Mouse (Mus musculus): ENCODE data around the gene Ppp4r3a. TPM values are rescaled to one million over a fixed set of nuclear protein-coding genes. Genes with fewer than 3 reads are reported as not detected.

Ppp4r3a gene
- polyA plus RNA-seq, 1 experiment from 2014 or later = 42.5 TPM

DNA sequence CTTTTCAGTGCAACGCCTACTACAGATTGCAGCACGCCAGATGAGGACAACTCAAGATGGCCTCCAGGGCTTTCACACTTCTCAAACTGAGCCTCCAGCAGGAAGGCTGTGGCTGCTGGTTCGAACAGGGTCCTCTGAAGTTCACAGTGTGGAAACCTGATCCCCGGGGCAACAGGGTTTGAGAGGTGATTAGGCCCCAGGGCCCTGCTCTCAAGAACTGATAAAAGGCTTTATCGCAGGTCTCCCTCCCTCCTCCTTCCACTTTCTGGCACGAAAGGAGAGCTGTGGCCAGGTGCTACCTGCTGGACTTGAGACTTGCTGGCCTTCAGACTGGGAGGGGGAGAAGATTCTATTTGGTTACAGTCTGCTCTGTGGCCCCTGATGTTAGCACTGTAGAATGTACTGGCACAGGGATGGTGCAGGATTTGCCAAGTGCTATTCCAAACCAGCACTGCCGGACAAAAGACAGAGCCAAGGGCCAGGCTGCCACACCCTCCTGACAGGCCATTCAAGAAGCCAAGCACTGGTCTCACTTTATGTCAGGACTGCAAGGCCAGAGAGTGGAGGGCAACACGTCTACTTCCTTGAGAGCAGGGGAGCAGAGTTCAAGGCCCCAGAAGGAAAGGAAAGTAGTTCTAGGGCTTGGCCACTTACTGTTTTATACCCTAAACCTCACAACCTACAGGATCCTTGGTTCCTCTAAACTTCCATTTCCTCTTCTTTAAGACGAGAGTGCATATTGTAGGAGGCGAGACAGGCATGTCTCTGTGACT, 73.2 kb downstream of the Ppp4r3a start:
- no peaks in the 10 kb centered on the region for H3K36me3 ChIP-seq
- H3K4me1 ChIP-seq = peaks cover 48% of the 10 kb centered on the region
- no peak overlapping the region for H3K27ac ChIP-seq
- H3K4me3 ChIP-seq = no peak overlapping the region
- no peak for ATAC-seq (ENCODE audit: insufficient number of reproducible peaks, insufficient read depth, low FRiP score, low TSS enrichment, low read depth)
- WGBS = 48% methylated on average over 10 of the region's 10 CpGs
- no peak overlapping the region for H3K4me2 ChIP-seq
- 0 out of 2 replicates have a peak, but pooled peaks cover 2% of the 10 kb centered on the region for H3K9me3 ChIP-seq
- peaks cover 7% of the 10 kb centered on the region for H3K27me3 ChIP-seq
- no peak overlapping the region for H3K9ac ChIP-seq

DNA sequence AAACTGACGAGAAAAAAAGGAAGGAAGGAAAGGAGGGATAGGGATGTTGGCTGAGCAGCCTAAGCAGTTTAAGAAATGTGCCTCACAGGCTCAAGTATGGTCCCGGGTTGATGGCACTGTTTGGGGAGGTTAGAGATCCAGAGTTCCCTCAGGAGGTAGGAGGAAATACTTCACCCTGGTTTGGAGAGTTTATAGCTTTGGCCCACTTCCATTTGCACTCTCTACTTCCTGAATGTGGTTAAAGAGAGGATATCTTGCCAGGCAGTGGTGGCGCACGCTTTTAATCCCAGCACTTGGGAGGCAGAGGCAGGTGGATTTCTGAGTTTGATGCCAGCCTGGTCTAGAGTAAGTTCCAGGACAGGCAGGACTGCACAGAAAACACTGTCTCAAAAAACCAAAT, 74.3 kb downstream of the Ppp4r3a start:
- H3K4me2 ChIP-seq = no peak overlapping the region
- H3K4me1 ChIP-seq = peaks cover 38% of the 10 kb centered on the region
- 0 out of 2 replicates have a peak, but pooled peaks cover 2% of the 10 kb centered on the region for H3K9me3 ChIP-seq
- H3K36me3 ChIP-seq = no peaks in the 10 kb centered on the region
- peaks cover 7% of the 10 kb centered on the region for H3K27me3 ChIP-seq
- H3K9ac ChIP-seq = no peak overlapping the region
- WGBS = 81% methylated on average over 4 of the region's 4 CpGs
- H3K27ac ChIP-seq = no peak overlapping the region
- no peak for ATAC-seq (ENCODE audit: insufficient number of reproducible peaks, insufficient read depth, low FRiP score, low TSS enrichment, low read depth)
- H3K4me3 ChIP-seq = no peak overlapping the region

DNA sequence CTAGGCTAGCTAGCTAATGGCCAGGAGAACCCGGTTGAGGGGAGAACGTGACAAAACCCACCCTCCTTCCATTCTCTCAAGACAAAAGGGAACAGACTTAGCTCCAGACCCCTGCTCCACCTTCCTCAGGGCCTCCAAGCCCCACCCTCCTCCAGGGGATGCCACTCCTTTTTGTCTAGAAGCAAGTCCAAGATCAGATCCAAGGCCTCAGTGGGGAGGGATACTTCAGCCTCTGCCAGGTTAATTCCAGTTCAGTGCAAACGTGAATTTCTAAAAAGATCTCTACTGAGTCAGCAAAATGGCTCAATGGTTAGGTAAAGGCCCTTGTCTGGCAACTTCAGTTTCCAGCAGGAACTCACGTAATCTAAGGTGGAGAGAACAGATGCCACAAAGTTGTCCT, 74.9 kb downstream of the Ppp4r3a start:
- Histone ChIP-seq H3K27me3 (peaks cover 7% of the 10 kb centered on the region), H3K9me3 (0 out of 2 replicates have a peak, but pooled peaks cover 2% of the 10 kb centered on the region), H3K4me2 (no peak overlapping the region), H3K9ac (no peak overlapping the region), H3K4me1 (peaks cover 37% of the 10 kb centered on the region), H3K27ac (0 out of 2 replicates have a peak overlapping the region, but pooled peaks have one; percentile 30), H3K36me3 (no peaks in the 10 kb centered on the region), H3K4me3 (no peak overlapping the region)
- ATAC-seq (ENCODE audit: insufficient number of reproducible peaks, insufficient read depth, low FRiP score, low TSS enrichment, low read depth) = no peak
- 42% methylated on average over 4 of the region's 4 CpGs for WGBS

DNA sequence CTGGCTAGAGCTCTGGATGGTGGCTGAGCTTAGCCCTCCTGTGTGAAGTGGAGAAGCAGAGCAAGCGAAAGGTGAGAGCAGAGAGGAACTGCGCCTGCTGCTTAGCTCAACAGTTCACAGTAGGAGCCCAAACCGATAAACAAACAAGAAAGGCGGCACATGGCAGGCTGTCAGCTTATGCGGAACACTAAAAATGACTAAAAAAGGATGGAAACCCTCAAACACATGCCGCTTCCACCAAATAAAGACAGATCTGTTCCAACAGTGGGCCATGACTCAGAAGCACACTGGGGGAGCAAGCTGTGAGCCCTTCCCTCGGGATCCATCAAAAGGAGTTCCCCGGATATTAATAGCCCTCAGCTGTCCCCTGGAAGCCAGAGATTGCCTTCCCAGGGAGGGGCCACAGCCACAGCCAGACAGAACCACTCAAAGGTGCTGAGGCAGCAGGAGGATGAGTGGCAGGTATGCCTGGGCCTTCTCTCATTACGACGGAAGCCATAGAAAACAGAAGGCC, 75.5 kb downstream of the Ppp4r3a start:
- H3K4me3 ChIP-seq = no peak overlapping the region
- H3K36me3 ChIP-seq = no peaks in the 10 kb centered on the region
- WGBS = 31% methylated on average over 10 of the region's 10 CpGs
- H3K9ac ChIP-seq = no peak overlapping the region
- H3K4me2 ChIP-seq = no peak overlapping the region
- no peak for ATAC-seq (ENCODE audit: insufficient number of reproducible peaks, insufficient read depth, low FRiP score, low TSS enrichment, low read depth)
- 0 out of 2 replicates have a peak, but pooled peaks cover 2% of the 10 kb centered on the region for H3K9me3 ChIP-seq
- 0 out of 2 replicates have a peak overlapping the region, but pooled peaks have one; percentile 30 for H3K27ac ChIP-seq
- H3K4me1 ChIP-seq = peaks cover 34% of the 10 kb centered on the region
- H3K27me3 ChIP-seq = peaks cover 7% of the 10 kb centered on the region

- 71% methylated on average over 9 of the region's 9 CpGs for WGBS
- no peak overlapping the region for H3K27ac ChIP-seq
These were observed 76.1 kb downstream of the Ppp4r3a start for GRCm38 (mm10) chr12:101007427-101007826.

DNA sequence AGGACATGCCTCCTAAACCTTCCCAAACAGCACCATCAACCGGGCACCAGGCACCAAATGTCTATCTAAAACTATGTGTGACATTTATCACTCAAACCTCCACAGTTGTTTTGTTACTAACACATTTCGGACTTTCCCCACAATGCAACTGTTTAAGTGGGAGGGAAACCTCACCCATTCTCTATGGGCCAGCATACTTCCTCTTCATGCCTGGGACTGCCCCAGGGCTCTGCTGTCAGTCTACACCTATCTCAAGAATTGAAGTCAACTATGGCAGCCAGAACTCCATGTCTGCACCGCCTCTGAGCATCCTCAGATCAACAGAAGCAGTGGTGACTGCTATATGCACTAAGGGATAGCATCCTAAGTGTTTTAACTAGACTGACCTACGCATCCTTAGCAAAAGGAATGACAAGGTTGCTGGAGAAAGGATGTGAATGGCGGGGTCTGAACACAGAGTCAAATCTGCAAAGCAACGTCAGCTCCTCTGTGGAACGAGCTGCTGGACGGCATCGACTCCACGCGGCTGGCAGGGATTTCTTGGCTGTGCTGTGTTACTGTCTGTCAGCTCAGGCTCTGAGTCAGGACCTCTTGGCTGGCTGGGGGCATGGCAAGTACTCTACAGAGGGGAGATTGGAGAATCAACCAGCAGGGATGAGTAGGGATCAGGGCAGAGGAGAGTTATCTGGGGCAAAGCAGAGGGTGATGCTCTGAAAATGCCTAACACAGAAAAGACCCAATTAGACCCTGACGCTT, 77.7 kb downstream of the Ppp4r3a start:
- WGBS = 82% methylated on average over 12 of the region's 12 CpGs
- Histone ChIP-seq H3K27me3 (no peaks in the 10 kb centered on the region), H3K27ac (no peak overlapping the region), H3K9ac (no peak overlapping the region), H3K36me3 (no peaks in the 10 kb centered on the region), H3K4me3 (no peak overlapping the region), H3K9me3 (0 out of 2 replicates have a peak, but pooled peaks cover 2% of the 10 kb centered on the region), H3K4me2 (no peak overlapping the region), H3K4me1 (peaks cover 21% of the 10 kb centered on the region)
- ATAC-seq (ENCODE audit: insufficient number of reproducible peaks, insufficient read depth, low FRiP score, low TSS enrichment, low read depth) = no peak

More at GRCm38 (mm10) chr12:101007427-101007826, 76.1 kb downstream of the Ppp4r3a start:
- no peak for ATAC-seq (ENCODE audit: insufficient number of reproducible peaks, insufficient read depth, low FRiP score, low TSS enrichment, low read depth)
- Histone ChIP-seq H3K4me1 (peaks cover 28% of the 10 kb centered on the region), H3K9ac (no peak overlapping the region), H3K4me2 (no peak overlapping the region), H3K9me3 (0 out of 2 replicates have a peak, but pooled peaks cover 2% of the 10 kb centered on the region), H3K27me3 (peaks cover 3% of the 10 kb centered on the region), H3K4me3 (no peak overlapping the region), H3K36me3 (no peaks in the 10 kb centered on the region)

DNA sequence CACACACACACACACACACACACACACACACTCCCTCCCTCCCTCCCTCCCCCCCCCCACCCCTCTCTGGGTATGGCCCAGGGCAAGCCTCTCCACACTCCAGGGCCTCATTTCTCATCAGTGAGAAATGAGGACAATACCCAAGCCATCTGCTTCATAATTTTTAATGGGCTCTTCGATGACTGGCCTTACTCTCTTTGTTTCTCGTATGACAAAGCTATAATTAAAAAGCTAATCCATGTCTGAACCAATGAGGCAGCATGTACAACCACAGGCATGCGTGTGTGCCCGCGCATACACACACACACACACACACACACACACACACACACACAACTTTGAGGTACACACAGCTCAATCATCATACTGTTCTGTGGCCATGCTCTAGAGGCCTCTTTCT, 78.5 kb downstream of the Ppp4r3a start:
- WGBS = 82% methylated on average over 5 of the region's 5 CpGs
- H3K4me1 ChIP-seq = peaks cover 16% of the 10 kb centered on the region
- no peak overlapping the region for H3K4me3 ChIP-seq
- H3K9me3 ChIP-seq = 0 out of 2 replicates have a peak, but pooled peaks cover 2% of the 10 kb centered on the region
- no peak overlapping the region for H3K27ac ChIP-seq
- H3K4me2 ChIP-seq = no peak overlapping the region
- no peak overlapping the region for H3K9ac ChIP-seq
- no peaks in the 10 kb centered on the region for H3K36me3 ChIP-seq
- no peaks in the 10 kb centered on the region for H3K27me3 ChIP-seq
- no peak for ATAC-seq (ENCODE audit: insufficient number of reproducible peaks, insufficient read depth, low FRiP score, low TSS enrichment, low read depth)

GRCm38 (mm10) chr12:101002801-101003513, 80.5 kb downstream of the Ppp4r3a start:
- H3K27ac ChIP-seq = peak overlapping the region; percentile 78

DNA sequence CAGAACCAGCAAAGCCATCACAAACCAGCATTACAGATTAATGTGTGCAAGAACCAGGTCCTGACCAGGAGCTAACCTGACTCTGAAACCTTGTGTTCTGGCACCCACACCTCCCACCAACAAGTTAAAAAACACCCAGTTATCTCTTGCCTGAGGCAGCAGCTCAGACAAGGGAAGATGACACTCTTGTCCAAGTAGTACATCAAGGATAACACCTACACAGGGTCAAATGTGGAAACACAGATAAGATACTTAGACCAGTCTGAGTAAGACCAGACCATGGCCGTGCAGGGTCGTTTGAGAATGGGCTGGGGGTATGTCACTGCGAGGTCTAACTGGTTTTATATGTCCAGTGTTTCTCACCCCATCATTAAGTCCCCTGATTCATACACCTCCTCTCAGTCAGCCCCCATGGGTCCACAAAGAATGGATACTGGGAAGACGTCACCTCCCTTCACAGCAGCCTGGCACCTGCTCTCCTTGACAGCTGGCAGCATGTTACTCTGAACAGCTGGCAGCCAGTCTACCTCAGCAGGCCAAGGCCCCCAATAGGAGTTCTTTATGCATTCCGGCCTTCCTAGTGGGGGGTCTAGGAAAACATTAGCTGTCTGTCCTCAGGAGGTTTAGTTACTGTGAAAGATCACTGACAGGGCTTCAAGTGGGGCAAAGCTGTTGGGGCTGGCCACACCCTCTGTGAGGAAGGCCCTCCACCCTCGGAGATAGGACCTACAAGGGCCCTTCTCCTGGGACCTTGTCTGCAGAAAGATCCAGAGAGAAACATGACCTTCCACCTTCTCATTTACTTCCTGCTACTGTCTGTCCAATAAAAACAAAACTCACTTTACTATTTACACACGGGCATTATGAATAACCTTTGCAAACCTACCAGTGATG, 84.2 kb downstream of the Ppp4r3a start:
- Histone ChIP-seq H3K9me3 (no peaks in the 10 kb centered on the region), H3K9ac (no peak overlapping the region), H3K36me3 (no peaks in the 10 kb centered on the region), H3K4me1 (peaks cover 46% of the 10 kb centered on the region), H3K27me3 (peaks cover 14% of the 10 kb centered on the region), H3K27ac (peak overlapping the region; percentile 9; the same call in 1 of the 2 replicates), H3K4me2 (no peak overlapping the region), H3K4me3 (no peak overlapping the region)
- ATAC-seq (ENCODE audit: insufficient number of reproducible peaks, insufficient read depth, low FRiP score, low TSS enrichment, low read depth) = no peak
- WGBS = 46% methylated on average over 7 of the region's 7 CpGs

More at GRCm38 (mm10) chr12:101002801-101003513, 80.5 kb downstream of the Ppp4r3a start:
- H3K36me3 ChIP-seq = no peaks in the 10 kb centered on the region
- no peak overlapping the region for H3K9ac ChIP-seq
- no peaks in the 10 kb centered on the region for H3K27me3 ChIP-seq
- no peak overlapping the region for H3K4me3 ChIP-seq
- peak; percentile 33 for ATAC-seq (ENCODE audit: insufficient number of reproducible peaks, insufficient read depth, low FRiP score, low TSS enrichment, low read depth)
- no peaks in the 10 kb centered on the region for H3K9me3 ChIP-seq
- H3K4me2 ChIP-seq = no peak overlapping the region
- 33% methylated on average over 4 of the region's 4 CpGs for WGBS
- peaks cover 21% of the 10 kb centered on the region for H3K4me1 ChIP-seq

DNA sequence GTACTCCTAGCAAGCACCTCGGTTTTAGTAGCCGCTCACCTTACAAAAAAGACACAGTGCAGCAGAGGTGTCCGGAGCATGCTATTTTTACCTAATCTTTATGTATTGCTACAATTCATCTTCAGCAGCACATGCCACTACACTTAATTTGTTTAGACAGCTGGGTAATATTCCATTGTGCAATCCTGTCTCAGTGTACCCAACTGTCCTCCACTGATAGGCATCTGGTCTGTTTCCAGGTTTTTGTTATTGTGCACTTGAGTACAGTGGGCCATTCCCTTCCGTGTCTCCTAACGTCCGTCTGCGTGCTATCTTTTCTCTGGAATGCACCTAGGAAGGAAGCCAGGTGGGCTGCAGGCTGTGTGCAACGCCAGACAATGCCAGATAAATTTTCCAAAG, 84.9 kb downstream of the Ppp4r3a start:
- ATAC-seq (ENCODE audit: insufficient number of reproducible peaks, insufficient read depth, low FRiP score, low TSS enrichment, low read depth) = no peak
- Histone ChIP-seq H3K36me3 (no peaks in the 10 kb centered on the region), H3K27me3 (peaks cover 19% of the 10 kb centered on the region), H3K9me3 (no peaks in the 10 kb centered on the region), H3K4me2 (no peak overlapping the region), H3K4me3 (no peak overlapping the region), H3K4me1 (peaks cover 42% of the 10 kb centered on the region), H3K9ac (no peak overlapping the region), H3K27ac (peak overlapping the region; percentile 9; the same call in 1 of the 2 replicates)
- WGBS = 40% methylated on average over 8 of the region's 8 CpGs

Data from embryonic facial prominence, embryonic 13.5 days (tissue).